Mouse (Mus musculus) activated CD4-positive, CD25-positive, alpha-beta regulatory T cell, adult 4 months (primary cell): ENCODE results near the gene Rest. TPM values are rescaled to one million over a fixed set of nuclear protein-coding genes. Genes with fewer than 3 reads are reported as not detected.
"Not testable (repeated sequence)": the region's sequence is repeated elsewhere in the genome, so short reads cannot be mapped to it uniquely, and the experiment has no call there.

Experiments used
- ATAC-seq: one replicate; pipeline ENCODE4 v1.8.0; 2017
- polyA plus RNA-seq, 2 experiments: library from polyadenylated mRNA; unstranded; fragments of 100-300 nt; shearing (Covaris generic); gene quantifications; one replicate each; pipeline ENCODE4 v1.2.1; 2017

Rest gene
- polyA plus RNA-seq, result 10 to 100 TPM; 16.3 to 17.6 TPM

GRCm38 (mm10) chr5:77265081-77265670 is at the start of gene Rest:
TSS of gene Rest (plus strand) at chr5:77265491.
- ATAC-seq, result peak; percentile 53

GRCm38 (mm10) chr5:77217211-77217610 is 48.1 kb upstream of the Rest start:
- ATAC-seq, result peak; percentile 68

- ATAC-seq, result peak; percentile 68
Observed at GRCm38 (mm10) chr5:77217724-77218123, 47.6 kb upstream of the Rest start.

DNA sequence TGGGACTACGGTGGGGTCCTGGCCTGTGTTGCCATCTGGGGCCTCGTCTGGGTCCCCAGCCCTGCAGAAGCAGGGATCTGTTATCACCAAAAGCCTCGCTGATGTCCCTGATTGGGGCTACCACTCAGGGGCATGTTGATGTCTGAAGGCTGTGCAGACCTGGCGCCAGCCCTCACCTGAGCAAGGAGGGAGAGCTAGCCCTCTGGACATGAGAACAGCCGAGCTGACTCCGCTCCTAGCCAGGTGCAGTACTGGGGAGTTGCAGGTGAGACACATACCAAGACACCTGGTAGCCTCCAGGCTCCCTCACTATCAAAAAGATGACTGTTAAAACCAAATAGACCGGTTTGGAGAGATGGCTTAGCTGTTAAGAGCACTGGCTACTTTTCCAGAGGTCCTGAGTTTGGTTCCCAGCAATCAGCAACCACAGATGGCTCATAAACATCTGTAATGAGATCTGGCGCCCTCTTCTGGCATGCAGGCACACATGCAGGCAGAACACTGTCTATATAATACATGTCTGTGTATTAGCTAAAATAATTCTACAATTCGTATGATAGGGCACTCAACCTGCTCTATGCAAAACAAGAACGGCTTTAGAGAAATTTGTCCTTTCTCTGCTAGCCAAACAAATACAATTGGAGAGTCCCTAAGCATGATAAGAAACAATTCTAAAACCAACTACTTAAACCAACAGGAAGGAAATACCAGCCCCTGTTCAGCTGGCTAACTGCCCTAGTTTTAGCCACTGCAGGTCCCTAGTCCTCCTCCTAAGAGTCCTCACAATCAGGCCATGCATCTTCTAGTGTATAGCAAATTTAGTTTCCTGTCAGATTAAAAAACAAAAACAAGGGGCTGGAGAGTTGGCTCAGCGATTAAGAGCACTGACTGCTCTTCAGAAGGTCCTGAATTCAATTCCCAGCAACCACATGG is 42.0 kb upstream of the Rest start:
- ATAC-seq, result no peak

DNA sequence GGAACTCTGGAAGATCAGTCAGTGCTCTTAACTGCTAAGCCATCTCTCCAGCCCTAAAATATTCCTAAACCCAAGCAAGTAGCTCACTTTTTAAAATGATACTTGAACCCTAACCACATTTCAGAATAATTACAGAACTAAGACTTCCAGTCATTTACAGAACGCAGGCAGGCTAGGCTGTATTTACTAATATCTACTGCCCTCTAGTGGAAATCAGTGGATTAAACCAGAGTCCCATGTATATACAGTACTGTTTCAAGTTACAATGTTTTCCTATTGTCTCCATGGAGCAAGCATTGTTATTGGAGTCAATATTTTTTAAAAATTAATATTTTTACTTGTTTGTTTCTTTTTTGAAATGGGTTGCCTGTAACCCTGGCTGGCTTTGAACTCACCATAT is 36.3 kb upstream of the Rest start:
- peak; percentile 88 for ATAC-seq

DNA sequence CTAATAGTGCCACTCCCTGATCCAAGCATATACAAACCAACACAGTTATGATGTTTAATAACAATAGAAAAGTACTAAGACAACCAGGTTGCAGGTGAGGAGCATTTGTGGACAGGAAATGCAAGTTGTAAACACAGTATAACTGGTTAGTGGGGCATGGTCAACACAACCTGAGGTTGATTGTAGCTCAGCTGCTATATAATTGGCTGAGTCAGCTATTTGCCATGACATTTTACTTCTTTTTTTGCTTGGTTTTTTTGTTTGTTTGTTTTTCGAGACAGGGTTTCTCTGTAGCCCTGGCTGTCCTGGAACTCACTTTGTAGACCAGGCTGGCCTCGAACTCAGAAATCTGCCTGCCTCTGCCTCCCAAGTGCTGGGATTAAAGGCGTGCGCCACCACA is 33.4 kb upstream of the Rest start:
- not testable (repeated sequence) for ATAC-seq

GRCm38 (mm10) chr5:77234921-77235320 is 30.4 kb upstream of the Rest start:
- ATAC-seq, result no peak

- ATAC-seq, result no peak
Observed at GRCm38 (mm10) chr5:77237104-77237503, 28.2 kb upstream of the Rest start.

DNA sequence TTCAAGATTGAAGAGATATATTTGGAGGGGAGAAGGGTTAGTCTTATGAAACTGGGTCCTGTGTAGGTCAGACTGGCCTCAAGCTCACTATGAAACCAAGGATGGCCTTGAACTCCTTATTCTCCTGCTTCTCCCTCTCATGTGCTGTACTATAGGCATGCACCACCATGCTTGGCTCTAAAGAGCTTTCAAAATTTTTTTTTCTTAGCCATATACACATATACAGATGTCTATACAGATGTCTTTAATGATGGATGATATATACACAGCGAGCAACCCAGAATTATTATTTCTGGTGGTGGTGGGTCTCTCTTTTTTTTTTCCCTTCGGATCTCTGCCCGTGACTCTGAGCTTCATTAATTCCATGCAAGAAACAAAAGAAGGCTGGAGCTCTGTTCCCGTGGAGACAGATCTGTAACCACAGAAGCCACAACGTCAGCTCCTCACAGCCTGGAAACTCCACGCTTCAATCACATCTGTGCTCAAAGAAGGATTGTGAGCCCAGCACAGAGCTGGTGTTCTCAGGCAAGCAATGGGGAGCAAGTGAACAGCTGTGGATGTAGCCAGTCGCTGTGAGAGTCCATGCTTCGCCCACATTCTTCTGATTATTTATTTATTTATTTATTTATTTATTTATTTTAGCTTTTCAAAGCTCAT is 20.8 kb upstream of the Rest start:
- no peak for ATAC-seq

GRCm38 (mm10) chr5:77245463-77245786 is 19.9 kb upstream of the Rest start:
- peak; percentile 29 for ATAC-seq

DNA sequence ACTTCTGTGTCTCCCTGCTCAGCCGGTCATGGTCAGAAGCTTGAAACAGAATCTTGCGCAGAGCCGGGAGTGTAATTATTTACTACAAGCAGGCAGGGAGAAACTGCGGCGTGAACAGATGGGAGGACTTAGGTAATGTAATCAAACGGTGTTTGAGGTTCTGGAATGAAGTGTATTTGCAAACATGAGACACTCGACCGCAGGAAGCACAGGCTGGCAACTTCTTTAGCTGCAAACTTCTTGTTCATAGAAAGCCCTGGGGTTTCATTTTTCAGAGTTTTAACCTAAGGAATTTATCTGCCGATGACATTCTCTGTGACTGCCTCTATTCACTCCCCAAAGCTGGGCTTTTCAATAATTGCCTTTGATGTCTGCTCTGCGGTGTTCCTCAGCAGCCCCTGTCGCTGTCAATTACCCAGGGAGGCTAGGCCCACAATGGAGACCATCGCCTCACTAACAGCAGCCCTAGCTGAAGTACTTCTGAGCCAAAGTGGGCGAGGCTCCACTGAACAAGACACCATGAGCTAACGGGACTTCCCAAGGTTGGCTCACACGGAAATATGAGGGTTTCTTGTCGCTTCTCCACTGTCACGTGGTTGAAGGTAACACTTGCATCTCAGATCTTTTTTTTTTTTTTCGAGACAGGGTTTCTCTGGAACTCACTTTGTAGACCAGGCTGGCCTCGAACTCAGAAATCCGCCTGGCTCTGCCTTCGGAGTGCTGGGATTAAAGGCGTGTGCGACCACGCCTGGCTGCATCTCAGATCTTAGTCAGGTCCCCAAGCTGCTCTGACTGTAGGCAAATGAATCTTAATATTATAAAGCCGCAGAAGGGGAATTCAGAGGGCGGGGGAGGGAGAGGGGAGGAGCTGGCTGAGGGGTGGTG is 19.3 kb upstream of the Rest start:
- peak; percentile 94 for ATAC-seq

- ATAC-seq, result no peak
Observed at GRCm38 (mm10) chr5:77250083-77250482, 15.2 kb upstream of the Rest start.

- no peak for ATAC-seq
Observed at GRCm38 (mm10) chr5:77251656-77252055, 13.6 kb upstream of the Rest start.

- peak; percentile 68 for ATAC-seq
Observed at GRCm38 (mm10) chr5:77252115-77252827, 13.0 kb upstream of the Rest start.

GRCm38 (mm10) chr5:77253154-77253553 is 12.1 kb upstream of the Rest start:
- no peak for ATAC-seq

GRCm38 (mm10) chr5:77254402-77254801 is 10.9 kb upstream of the Rest start:
- no peak for ATAC-seq

DNA sequence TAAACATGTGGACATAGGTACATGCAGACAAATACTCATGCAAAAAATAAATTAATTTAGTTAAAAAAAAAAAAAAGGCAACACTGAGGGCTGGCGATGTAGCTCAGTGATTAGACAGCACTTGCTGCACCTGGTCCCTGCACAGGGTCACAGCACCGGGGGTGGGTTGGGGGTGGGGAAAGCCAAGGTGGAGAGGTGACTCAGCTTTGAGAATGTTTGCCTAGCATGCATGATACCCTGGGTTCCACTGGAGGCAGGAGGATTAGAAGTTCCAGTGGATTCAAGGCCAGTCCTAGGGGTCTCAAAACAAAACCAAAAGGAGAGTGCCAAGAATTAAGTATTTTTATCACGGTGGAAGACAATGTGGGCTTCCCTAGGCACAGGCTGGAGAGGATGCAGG is 7.7 kb upstream of the Rest start:
- ATAC-seq, result no peak

DNA sequence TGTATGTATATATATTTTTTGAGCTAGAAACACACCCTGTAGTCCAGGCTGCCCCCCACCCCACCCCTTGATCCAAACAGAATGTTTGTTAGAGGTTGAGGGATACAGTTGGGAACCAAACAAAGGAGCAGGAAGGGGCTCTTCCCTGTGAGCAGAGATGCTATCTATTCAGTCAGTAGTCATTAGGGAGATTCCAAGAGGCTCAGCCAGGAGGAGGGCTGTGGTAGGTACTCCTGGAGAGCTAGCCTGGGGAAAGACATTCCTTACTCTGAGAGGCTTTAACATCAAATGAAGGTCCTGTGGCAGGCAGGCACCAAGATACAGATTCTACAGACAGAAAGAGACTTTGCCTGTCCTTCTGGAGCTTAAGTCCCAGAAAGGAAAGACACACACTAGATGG is 6.0 kb upstream of the Rest start:
- no peak for ATAC-seq

DNA sequence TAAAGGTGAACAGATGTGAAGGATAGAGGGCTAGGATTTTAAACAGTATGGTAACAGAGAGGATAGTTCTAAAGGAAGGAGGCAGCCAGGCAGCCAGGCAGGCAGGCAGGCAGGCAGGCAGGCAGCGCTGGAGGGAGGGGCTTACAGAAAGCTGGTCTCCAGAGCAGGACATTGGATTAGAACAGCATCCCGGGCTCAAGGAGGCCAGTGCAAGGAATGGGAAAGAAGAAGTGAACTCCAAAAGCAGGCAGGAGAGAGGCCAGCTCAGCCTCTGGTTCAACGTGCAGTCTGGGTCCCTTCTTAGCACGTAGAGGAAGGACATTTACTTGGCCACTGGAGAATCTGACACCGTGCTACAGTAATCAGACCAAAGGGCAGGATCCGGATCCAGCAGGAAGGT is 5.2 kb upstream of the Rest start:
- no peak for ATAC-seq

- ATAC-seq, result no peak
Observed at GRCm38 (mm10) chr5:77261137-77261536, 4.2 kb upstream of the Rest start.

- ATAC-seq, result no peak
Observed at GRCm38 (mm10) chr5:77262105-77262504, 3.2 kb upstream of the Rest start.

- peak; percentile 38 for ATAC-seq
Observed at GRCm38 (mm10) chr5:77265671-77266065, 377 bp downstream of the Rest start.
